Mouse (Mus musculus): ENCODE data around the gene Arid3b. TPM values are rescaled to one million over a fixed set of nuclear protein-coding genes. Genes with fewer than 3 reads are reported as not detected.
A peak's percentile ranks its signal among the peaks of the same experiment; 100 is the strongest.

Gene Arid3b
- polyA plus RNA-seq, 1 experiment from 2014 or later = 4.9 TPM

DNA sequence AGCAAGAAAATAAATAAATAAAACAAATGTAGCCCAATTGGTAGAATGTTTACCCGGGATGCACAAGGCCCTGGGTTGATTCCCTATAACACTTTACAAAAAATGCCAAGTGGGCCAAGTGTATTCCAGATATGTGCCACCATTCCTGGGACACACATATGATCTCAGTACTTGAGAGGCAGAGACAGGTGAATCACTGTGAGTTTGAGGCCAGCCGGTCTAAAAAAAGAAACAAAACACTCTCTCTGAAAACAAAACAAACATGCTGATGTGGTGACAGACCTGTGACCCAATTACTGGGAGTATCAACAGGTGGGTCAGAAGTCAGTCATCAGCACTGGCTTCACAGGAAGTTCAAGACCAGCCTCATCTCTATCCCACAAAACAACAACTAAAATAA, 19.9 kb upstream of the Arid3b start:
- no peaks in the 10 kb centered on the region for H3K9me3 ChIP-seq (ENCODE audit: low read depth, low read length)
- H3K4me3 ChIP-seq (ENCODE audit: low read depth, low read length) = no peak overlapping the region
- no peaks in the 10 kb centered on the region for H3K27me3 ChIP-seq (ENCODE audit: insufficient read depth, low read length)
- H3K4me2 ChIP-seq = no peak overlapping the region
- 62% methylated on average over 2 of the region's 2 CpGs for WGBS
- H3K27ac ChIP-seq (ENCODE audit: low read depth) = no peak overlapping the region
- ATAC-seq (ENCODE audit: insufficient read depth) = no peak
- TF ChIP-seq CTCF (IDR thresholded peaks at IDR 0.05; ENCODE audit: low read depth) = no peak
- DNase-seq = no peak
- H3K4me1 ChIP-seq (ENCODE audit: insufficient read depth) = no peaks in the 10 kb centered on the region
- H3K9ac ChIP-seq = no peak overlapping the region
- H3K36me3 ChIP-seq (ENCODE audit: insufficient read depth) = no peaks in the 10 kb centered on the region

GRCm38 (mm10) chr9:57854280-57854679, 17.7 kb upstream of the Arid3b start:
- H3K9me3 ChIP-seq (ENCODE audit: low read depth, low read length) = no peaks in the 10 kb centered on the region
- ATAC-seq (ENCODE audit: insufficient read depth) (no peak), DNase-seq (no peak)
- H3K27ac ChIP-seq (ENCODE audit: low read depth) = no peak overlapping the region
- H3K4me2 ChIP-seq = no peak overlapping the region
- H3K27me3 ChIP-seq (ENCODE audit: insufficient read depth, low read length) = no peaks in the 10 kb centered on the region
- no peak for TF ChIP-seq CTCF (IDR thresholded peaks at IDR 0.05; ENCODE audit: low read depth)
- no peak overlapping the region for H3K9ac ChIP-seq
- H3K4me3 ChIP-seq (ENCODE audit: low read depth, low read length) = no peak overlapping the region
- H3K36me3 ChIP-seq (ENCODE audit: insufficient read depth) = no peaks in the 10 kb centered on the region
- no peaks in the 10 kb centered on the region for H3K4me1 ChIP-seq (ENCODE audit: insufficient read depth)

DNA sequence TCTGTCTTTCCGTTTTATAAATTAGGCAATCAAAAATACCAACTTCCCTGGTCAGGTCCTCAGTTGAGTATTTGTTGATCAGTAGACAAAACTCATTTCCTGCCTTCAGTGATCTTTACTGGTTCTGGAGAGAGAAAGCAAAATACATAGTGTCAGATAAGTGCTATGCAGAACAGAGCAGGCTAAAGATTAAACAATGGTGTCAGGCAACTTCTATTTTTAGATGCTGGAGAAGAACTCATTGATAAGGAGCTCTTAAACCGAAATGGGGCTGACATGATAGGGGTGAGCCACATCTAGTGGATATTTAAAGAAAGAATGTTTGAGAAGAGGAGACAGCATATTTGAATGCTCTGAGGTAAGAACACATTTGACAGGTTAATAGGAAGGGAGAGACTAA, 2.4 kb upstream of the Arid3b start:
- H3K4me3 ChIP-seq (ENCODE audit: low read depth, low read length) = no peak overlapping the region
- DNase-seq = no peak
- 61% methylated on average over 2 of the region's 2 CpGs for whole genome bisulfite sequencing
- no peak for TF ChIP-seq CTCF (IDR thresholded peaks at IDR 0.05; ENCODE audit: low read depth)
- H3K27ac ChIP-seq (ENCODE audit: low read depth) = no peak overlapping the region
- H3K9me3 ChIP-seq (ENCODE audit: low read depth, low read length) = no peaks in the 10 kb centered on the region
- H3K27me3 ChIP-seq (ENCODE audit: insufficient read depth, low read length) = peaks cover 10% of the 10 kb centered on the region
- no peak for ATAC-seq (ENCODE audit: insufficient read depth)
- no peak overlapping the region for H3K4me2 ChIP-seq
- no peak overlapping the region for H3K9ac ChIP-seq
- no peaks in the 10 kb centered on the region for H3K36me3 ChIP-seq (ENCODE audit: insufficient read depth)
- peaks cover 5% of the 10 kb centered on the region; the same call in 1 of the 2 replicates for H3K4me1 ChIP-seq (ENCODE audit: insufficient read depth)

- peak overlapping the region; percentile 66 for H3K4me3 ChIP-seq (ENCODE audit: low read depth, low read length)
- TF ChIP-seq CTCF (IDR thresholded peaks at IDR 0.05; ENCODE audit: low read depth) = no peak
- peak overlapping the region; percentile 39; the same call in 1 of the 2 replicates for H3K27ac ChIP-seq (ENCODE audit: low read depth)
- no peaks in the 10 kb centered on the region for H3K36me3 ChIP-seq (ENCODE audit: insufficient read depth)
- no peak for ATAC-seq (ENCODE audit: insufficient read depth)
- peak overlapping the region; percentile 81 for H3K4me2 ChIP-seq
- peak; percentile 28 for DNase-seq
- H3K9ac ChIP-seq = peak overlapping the region; percentile 61
- peaks cover 12% of the 10 kb centered on the region for H3K4me1 ChIP-seq (ENCODE audit: insufficient read depth)
- peaks cover 17% of the 10 kb centered on the region for H3K27me3 ChIP-seq (ENCODE audit: insufficient read depth, low read length)
- 2% methylated on average over 21 of the region's 22 CpGs for WGBS
- no peaks in the 10 kb centered on the region for H3K9me3 ChIP-seq (ENCODE audit: low read depth, low read length)
These were observed 615 bp downstream of the Arid3b start for GRCm38 (mm10) chr9:57835841-57836514.

- no peaks in the 10 kb centered on the region for H3K36me3 ChIP-seq (ENCODE audit: insufficient read depth)
- no peak overlapping the region for H3K9ac ChIP-seq
- H3K9me3 ChIP-seq (ENCODE audit: low read depth, low read length) = no peaks in the 10 kb centered on the region
- H3K27ac ChIP-seq (ENCODE audit: low read depth) = no peak overlapping the region
- DNase-seq (no peak), ATAC-seq (ENCODE audit: insufficient read depth) (no peak)
- no peak overlapping the region for H3K4me3 ChIP-seq (ENCODE audit: low read depth, low read length)
- no peak for TF ChIP-seq CTCF (IDR thresholded peaks at IDR 0.05; ENCODE audit: low read depth)
- 24% methylated on average over 11 of the region's 11 CpGs for WGBS
- H3K4me2 ChIP-seq = peak overlapping the region; percentile 81
- peaks cover 19% of the 10 kb centered on the region for H3K4me1 ChIP-seq (ENCODE audit: insufficient read depth)
- H3K27me3 ChIP-seq (ENCODE audit: insufficient read depth, low read length) = peaks cover 24% of the 10 kb centered on the region
These were observed 1.8 kb downstream of the Arid3b start for GRCm38 (mm10) chr9:57834629-57835417.

DNA sequence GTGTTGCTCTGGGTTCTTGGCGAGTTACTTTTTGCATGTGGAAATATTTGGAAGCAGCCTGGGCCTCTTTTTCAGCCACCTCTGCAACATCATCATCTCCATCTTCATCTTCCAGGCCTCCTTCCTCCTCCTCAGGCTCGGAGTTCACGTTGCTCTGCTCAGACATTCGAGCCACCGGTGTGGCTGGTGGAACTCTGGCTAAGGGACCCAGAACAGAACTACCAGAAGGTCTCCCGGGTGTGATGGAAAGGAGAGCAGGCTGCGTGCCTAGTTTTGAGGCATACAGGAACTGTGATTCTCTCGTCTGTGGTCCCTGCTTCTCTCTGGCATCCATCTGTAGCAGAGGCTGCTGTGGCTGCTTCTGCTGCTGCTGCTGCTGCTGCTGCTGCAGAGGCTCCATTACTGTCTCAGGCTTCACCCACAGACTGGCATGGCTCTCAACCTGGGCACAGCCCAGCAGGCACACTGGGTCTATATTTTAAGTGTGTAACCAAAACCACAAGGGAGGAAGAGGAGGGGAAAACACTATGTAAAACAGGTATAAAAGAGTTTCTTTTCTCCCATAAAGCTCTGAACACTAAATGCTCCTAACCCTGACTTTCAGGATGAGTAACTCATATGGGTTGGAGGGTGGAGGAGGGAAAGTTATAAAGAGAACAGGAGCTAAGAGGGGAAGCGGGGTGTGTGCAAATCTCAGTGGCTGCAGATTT, 2.7 kb downstream of the Arid3b start:
- TF ChIP-seq CTCF (IDR thresholded peaks at IDR 0.05; ENCODE audit: low read depth) = no peak
- Histone ChIP-seq H3K36me3 (ENCODE audit: insufficient read depth) (no peaks in the 10 kb centered on the region), H3K9me3 (ENCODE audit: low read depth, low read length) (no peaks in the 10 kb centered on the region), H3K4me3 (ENCODE audit: low read depth, low read length) (no peak overlapping the region), H3K9ac (no peak overlapping the region), H3K27ac (ENCODE audit: low read depth) (no peak overlapping the region), H3K27me3 (ENCODE audit: insufficient read depth, low read length) (peaks cover 27% of the 10 kb centered on the region), H3K4me2 (no peak overlapping the region), H3K4me1 (ENCODE audit: insufficient read depth) (peaks cover 19% of the 10 kb centered on the region)
- 74% methylated on average over 9 of the region's 9 CpGs for WGBS
- ATAC-seq (ENCODE audit: insufficient read depth) (no peak), DNase-seq (no peak)

Data from lung, embryonic 14.5 days (tissue).